Mouse (Mus musculus) monocyte, adult 5-6 weeks (primary cell): ENCODE measurements around the gene Snrnp27. TPM values are rescaled to one million over a fixed set of nuclear protein-coding genes. Genes with fewer than 3 reads are reported as not detected.

Source experiments
- ATAC-seq: fragments of 153-309, 156-312 bp; replicated peaks from 2 replicates; pipeline ENCODE4 v1.8.0; 2017; ENCODE audit warnings: mild to moderate bottlenecking; ENCODE audit not compliant: low TSS enrichment, insufficient number of reproducible peaks, severe bottlenecking, poor library complexity, low FRiP score
- total RNA-seq: library from RNA; stranded (forward); fragments of 200-1000, 200-491, 200-594 nt; gene quantifications from 3 replicates; pipeline ENCODE4 v1.2.3, GENCODE M21; 2017

The Snrnp27 gene
- total RNA-seq, 1 experiment from 2014 or later: 70.2 TPM

DNA sequence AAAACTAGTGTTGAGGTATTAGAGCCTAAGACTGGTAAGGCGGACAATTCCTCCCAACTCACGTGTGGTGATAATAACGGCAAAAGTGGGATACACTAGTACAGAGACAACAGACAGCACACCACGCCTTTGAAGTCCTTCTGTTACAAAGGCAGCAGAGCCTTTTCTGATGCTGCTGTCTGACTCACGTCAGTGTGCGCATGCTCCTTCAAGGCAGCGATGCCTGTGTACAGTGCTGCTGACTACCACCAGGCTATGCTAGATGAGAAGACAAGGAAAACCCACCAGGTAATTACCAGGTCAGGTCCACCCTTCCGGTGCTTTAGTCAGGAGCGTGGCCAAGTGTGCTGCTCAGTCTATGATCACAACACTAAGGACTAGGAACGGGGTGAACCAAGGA lies 17.3 kb downstream of the Snrnp27 start:
- ATAC-seq: no peak

DNA sequence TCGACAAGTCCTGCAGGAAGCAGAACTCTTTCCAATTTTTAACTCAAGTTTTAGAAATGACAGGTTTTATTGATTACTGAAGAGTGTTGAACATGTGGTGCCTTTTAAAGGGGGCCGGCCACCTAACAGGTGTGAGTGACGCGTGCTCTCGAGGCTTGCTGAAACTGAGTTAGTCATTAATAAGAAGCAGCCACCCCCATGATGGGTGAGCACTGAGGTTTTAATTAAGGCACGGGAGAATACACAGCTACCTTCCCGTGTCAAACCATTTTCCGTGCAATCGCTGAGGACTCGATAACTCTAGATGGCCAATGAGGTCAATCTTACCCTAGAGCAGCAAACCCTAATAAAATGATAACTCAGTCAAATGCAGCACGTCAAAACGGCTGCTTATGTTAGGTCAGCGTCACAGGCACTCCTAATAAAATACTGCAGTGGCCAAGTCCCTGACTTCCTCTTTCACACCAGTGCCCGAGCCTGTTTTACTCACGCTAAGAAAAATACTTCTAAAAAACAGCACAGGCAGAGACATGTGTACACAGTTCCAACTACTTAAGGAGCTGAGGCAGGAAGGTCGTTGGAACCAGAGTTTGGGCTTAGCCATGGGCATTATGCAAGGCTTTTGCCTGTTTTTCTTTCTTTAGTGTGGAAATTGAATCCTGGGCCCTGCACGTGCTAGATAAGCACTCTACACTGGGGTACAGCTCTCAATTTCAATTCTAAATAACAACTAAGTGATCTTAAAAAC lies 18.6 kb downstream of the Snrnp27 start:
- no peak for ATAC-seq

- ATAC-seq: no peak
These were observed 19.2 kb downstream of the Snrnp27 start for GRCm38 (mm10) chr6:86665076-86665475.

DNA sequence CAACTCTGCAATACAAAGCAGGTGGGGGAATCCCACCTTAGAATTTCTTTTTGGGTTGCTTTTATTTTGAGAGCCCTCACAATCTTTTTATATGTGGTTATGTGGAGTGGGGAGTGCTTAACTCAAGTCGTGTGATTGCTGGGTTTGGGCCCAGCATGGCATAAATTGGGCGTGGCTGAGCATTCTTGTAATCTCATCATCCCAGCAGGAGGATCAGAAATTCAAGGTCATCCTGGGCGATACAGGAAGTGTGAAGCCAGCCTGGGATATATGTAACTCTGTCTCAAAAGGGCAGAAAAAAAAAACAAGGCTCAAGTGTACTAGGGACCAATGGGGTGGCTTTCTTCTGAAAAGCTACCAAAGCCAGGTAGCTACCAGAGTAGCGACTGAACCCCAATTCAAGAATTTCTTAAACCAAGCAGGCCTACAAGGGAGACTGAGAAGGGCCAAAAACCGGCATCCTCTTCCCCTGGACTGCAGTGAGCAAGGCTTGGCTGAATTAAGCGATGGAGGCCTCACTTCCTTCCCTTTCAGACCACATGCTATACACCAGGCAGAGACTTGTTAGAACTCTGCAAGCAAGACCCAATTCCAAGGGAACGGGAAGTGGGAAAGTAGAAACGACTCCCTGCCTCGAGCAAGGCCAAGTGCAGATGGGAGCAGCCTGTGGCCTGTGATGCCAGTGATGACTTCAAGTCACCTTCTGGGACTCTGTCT lies 24.0 kb downstream of the Snrnp27 start:
- ATAC-seq: no peak

DNA sequence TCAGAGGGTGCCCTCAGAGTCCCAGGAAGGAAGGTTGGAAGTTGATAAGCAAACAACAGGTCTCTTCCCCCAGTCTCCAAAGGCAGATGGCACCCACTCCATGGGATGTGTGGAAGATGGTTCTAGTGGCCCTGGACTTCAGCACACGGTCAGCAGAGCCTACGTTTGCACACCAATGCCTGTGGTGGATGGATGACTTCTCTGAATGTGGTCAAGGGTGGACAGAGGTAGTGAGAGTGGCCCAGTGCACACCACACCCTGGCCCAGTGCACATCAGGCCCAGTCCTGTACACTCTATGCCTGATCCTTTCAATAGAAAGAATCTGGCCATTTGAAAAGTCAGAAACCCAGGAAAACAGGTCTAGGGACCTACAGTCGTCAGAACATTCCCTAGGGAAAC lies 25.8 kb downstream of the Snrnp27 start:
- ATAC-seq: no peak

DNA sequence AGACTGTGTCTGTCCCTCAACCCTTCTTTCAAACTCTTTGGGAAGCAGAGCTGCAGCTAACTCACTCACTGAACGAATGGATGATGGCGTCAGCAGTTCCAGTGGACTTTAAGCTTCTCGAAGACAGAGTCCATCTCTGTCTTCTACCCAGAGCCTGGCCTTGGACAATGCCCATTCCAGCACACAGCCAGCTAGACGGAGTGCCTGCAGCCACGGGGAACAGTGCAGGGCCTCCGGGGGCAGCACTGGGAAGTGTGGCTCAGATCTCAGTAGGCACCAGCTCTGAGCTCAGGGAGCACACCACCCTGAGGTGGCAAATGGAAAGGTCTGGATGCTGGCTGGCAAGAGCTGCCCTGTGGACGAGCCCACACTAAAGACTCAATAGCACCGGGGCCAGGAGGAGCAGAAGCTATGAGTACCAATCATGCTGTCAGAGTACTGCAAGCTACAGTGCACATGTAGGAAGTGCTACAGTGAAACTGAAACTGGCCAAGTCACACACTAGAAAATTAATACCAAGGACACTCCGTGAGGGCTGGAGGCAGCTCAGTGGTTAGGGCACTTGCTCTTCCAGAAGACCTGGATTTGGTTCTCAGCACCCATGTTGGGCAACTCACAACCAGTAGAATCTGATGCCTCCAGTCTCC lies 29.9 kb downstream of the Snrnp27 start:
- ATAC-seq: peak; percentile 42; the same call in 1 of the 2 replicates

- no peak for ATAC-seq
These were observed 31.3 kb downstream of the Snrnp27 start for GRCm38 (mm10) chr6:86653026-86653425.

DNA sequence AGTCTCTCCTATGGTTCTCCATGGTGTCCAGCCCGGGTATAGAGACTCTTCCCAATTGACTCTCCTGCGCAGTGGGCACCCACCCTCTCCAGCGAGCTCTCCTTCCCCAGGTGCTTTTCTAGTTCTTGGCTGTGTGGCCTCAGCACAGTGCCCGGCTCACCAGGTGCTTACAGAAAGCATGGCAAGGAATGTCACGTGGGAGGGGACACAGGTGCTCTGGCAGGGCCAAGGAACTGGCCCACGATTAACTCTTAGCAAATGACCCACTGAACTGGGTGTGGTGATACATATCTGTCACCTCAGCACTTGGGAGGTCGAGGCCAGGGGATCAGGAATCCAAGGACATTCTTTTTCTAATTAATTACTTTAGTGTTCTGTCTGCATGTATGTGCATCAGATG lies 38.2 kb downstream of the Snrnp27 start:
- ATAC-seq: no peak

DNA sequence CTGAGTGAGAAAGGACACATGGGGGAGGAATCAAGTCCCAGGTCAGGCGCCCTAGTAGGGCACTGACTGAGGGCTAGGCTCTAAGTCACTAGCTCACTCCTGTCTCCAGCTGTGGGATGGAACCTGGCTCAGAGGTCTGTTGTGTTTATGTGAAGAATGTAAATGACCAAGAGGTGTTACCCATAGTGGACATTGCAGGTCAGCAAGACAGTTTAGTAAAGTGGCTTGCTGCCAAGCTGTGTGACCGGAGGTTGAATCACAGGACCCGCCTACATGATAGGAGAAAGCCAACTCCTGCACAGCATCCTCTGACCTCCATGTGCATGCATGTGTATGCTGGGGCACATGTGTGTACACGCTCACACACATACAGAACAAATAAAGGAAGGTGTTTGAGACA lies 38.8 kb downstream of the Snrnp27 start:
- no peak for ATAC-seq

GRCm38 (mm10) chr6:86644775-86645400 lies 39.4 kb downstream of the Snrnp27 start:
- ATAC-seq: no peak

GRCm38 (mm10) chr6:86641716-86642115 lies 42.6 kb downstream of the Snrnp27 start:
- no peak for ATAC-seq

DNA sequence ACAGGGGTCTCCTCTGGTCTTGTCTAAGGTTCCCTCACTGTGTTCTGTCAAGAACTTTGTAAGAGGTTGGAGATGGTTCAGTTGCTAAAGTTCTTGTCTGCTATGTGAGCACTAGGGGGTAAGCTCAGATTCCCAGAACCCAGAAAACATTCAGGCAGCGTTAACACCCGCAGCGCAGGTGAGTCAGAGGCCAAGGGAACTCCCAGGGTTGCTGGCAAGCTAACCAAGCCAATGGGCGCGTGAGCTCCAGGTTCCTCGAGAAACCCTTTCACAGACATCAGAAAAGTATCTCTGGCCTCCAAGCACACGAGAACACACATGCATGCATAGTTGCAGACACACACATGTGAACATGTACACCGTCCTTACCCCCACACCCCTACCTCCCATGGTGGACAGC lies 43.5 kb downstream of the Snrnp27 start:
- no peak for ATAC-seq

GRCm38 (mm10) chr6:86640161-86640560 lies 44.2 kb downstream of the Snrnp27 start:
- no peak for ATAC-seq

- no peak; the same call in 1 of the 2 replicates for ATAC-seq
These were observed 44.9 kb downstream of the Snrnp27 start for GRCm38 (mm10) chr6:86639180-86640160.

DNA sequence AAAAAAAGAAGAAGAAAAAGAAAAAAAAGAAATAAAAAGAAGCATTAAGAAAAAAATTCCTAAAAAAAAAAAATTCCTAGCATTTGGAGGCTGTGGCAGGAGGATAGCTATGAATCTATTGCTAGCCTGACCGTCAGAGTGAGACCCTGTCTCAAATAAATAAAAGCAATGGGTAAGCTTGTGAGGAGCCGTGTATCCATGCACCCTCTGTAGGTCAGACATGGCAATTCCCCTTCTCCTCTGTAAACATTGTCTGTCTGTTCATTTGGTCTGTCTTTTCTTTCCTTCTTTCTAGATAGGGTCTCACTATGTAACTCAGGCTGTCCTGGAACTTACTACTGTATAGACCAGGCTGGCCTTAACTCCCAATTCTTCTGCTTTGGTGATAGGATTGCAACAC lies 45.9 kb downstream of the Snrnp27 start:
- ATAC-seq: no peak

DNA sequence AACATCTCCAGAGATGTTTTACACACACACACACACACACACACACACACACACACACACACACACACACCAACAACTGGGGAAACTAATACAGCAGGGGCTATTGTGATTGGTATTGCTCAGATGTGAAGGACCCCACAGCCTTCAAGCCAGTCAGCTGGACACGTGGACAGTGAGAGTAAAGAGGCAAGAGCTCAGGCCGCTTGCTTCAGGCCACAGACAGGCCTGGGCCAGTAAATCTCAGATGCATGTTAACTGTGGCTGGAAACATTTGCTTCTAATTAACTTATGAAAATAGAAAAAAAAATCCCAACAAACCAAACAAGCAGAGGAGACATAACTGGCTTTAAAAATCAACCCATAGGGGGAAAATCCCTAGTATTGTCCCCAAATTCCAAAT lies 46.5 kb downstream of the Snrnp27 start:
- no peak for ATAC-seq

- no peak for ATAC-seq
These were observed 47.0 kb downstream of the Snrnp27 start for GRCm38 (mm10) chr6:86637171-86637835.

DNA sequence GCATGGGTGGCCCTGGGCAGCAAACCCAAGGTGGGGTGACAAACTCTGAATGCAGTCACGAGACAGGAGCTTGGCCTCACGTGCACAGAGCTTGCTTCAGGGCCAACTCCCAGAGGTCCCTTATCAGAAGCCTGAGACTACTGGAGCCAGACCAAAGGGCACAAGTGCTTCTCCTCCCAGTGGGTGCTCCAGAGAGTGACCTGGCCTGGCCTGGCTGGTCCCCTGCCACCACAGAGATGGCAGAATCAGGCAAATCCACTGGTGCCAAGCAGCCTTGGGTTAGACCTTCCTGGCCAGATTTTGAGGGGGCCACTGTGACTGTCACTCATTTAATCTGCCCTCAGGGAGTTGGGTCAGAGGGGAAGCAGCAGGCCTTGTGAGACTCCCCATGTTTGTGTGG lies 47.8 kb downstream of the Snrnp27 start:
- no peak for ATAC-seq
